Mouse (Mus musculus) stomach, embryonic 16.5 days (tissue): ENCODE data around the gene Gpd2. TPM values are rescaled to one million over a fixed set of nuclear protein-coding genes. Genes with fewer than 3 reads are reported as not detected.

ENCODE experiments used
- ATAC-seq: fragments of 200-750 bp; cut with Nextera tagmentation; 2 replicates; pipeline ENCODE4 v1.8.0; 2017; ENCODE audit warnings: moderate number of reproducible peaks, moderate TSS enrichment; ENCODE audit not compliant: insufficient read depth, low FRiP score
- H3K27ac ChIP-seq: fragments of 300-500 bp; sonication (generic); 2 replicates; pipeline ENCODE4 v1.5.1; 2014; ENCODE audit warnings: low read length
- H3K27me3 ChIP-seq: fragments of 300-500 bp; sonication (generic); 2 replicates; pipeline ENCODE4 v1.6.1; 2014; ENCODE audit warnings: low read length, control low read depth, mixed read lengths; ENCODE audit not compliant: control insufficient read depth, insufficient read depth
- H3K36me3 ChIP-seq: fragments of 300-500 bp; sonication (generic); 2 replicates; pipeline ENCODE4 v1.6.1; 2014; ENCODE audit warnings: low read length; ENCODE audit not compliant: control insufficient read depth, insufficient read depth
- H3K4me1 ChIP-seq: fragments of 300-500 bp; sonication (generic); 2 replicates; pipeline ENCODE4 v1.6.1; 2014; ENCODE audit warnings: low read length, control low read depth, mixed read lengths; ENCODE audit not compliant: control insufficient read depth, insufficient read depth
- H3K4me2 ChIP-seq: fragments of 300-500 bp; sonication (generic); 2 replicates; pipeline ENCODE4 v1.6.1; 2014; ENCODE audit warnings: low read depth, low read length, mixed read lengths
- H3K4me3 ChIP-seq: fragments of 300-500 bp; sonication (generic); replicated peaks from 2 replicates; pipeline ENCODE4 v1.5.1; 2014; ENCODE audit warnings: mild to moderate bottlenecking, low read length
- H3K9ac ChIP-seq: fragments of 300-500 bp; sonication (generic); 2 replicates; pipeline ENCODE4 v1.6.1; 2014; ENCODE audit warnings: low read length
- H3K9me3 ChIP-seq: fragments of 300-500 bp; sonication (generic); replicated peaks from 2 replicates; pipeline ENCODE4 v1.6.1; 2016; ENCODE audit warnings: low read length, control low read depth; ENCODE audit not compliant: control insufficient read depth
- WGBS: fragments of 180-500 bp; shearing (Covaris S2); extraction: QIAGEN DNeasy Blood & Tissue Kit; methylation state at CpG from one replicate; pipeline ENCODE4 v1.1.7; 2014; 5-methylcytosine and 5-hydroxymethylcytosine counted together
- polyA plus RNA-seq: library from polyadenylated mRNA; unstranded; fragments of >200 nt; fragmentation: Nextera tagmentation; extraction: Ambion mirVana; gene quantifications from 2 replicates; pipeline ENCODE4 v1.2.1, GENCODE M21; 2015

The Gpd2 gene
- polyA plus RNA-seq, 1 experiment from 2014 or later = 36.5 TPM

GRCm38 (mm10) chr2:57342910-57343309, 105.5 kb downstream of the Gpd2 start:
- Histone ChIP-seq H3K27me3 (no peaks in the 10 kb centered on the region), H3K9ac (no peak overlapping the region), H3K4me2 (no peak overlapping the region), H3K4me3 (no peak overlapping the region), H3K9me3 (no peaks in the 10 kb centered on the region), H3K36me3 (peaks cover 3% of the 10 kb centered on the region; the same call in 1 of the 2 replicates), H3K4me1 (no peaks in the 10 kb centered on the region), H3K27ac (no peak overlapping the region)
- no peak for ATAC-seq
- WGBS = 17% methylated on average over 1 of the region's 1 CpGs

- no peaks in the 10 kb centered on the region for H3K9me3 ChIP-seq
- no peaks in the 10 kb centered on the region for H3K27me3 ChIP-seq
- no peaks in the 10 kb centered on the region for H3K4me1 ChIP-seq
- 0 out of 2 replicates have a peak overlapping the region, but pooled peaks have one; percentile 8 for H3K4me2 ChIP-seq
- peaks cover 3% of the 10 kb centered on the region; the same call in 1 of the 2 replicates for H3K36me3 ChIP-seq
- H3K9ac ChIP-seq = no peak overlapping the region
- ATAC-seq = 0 out of 2 replicates have a peak, but pooled peaks have one; percentile 50
- WGBS = 43% methylated on average over 9 of the region's 9 CpGs
- no peak overlapping the region for H3K4me3 ChIP-seq
- no peak overlapping the region for H3K27ac ChIP-seq
These were observed 113.2 kb downstream of the Gpd2 start for GRCm38 (mm10) chr2:57350615-57351014.

DNA sequence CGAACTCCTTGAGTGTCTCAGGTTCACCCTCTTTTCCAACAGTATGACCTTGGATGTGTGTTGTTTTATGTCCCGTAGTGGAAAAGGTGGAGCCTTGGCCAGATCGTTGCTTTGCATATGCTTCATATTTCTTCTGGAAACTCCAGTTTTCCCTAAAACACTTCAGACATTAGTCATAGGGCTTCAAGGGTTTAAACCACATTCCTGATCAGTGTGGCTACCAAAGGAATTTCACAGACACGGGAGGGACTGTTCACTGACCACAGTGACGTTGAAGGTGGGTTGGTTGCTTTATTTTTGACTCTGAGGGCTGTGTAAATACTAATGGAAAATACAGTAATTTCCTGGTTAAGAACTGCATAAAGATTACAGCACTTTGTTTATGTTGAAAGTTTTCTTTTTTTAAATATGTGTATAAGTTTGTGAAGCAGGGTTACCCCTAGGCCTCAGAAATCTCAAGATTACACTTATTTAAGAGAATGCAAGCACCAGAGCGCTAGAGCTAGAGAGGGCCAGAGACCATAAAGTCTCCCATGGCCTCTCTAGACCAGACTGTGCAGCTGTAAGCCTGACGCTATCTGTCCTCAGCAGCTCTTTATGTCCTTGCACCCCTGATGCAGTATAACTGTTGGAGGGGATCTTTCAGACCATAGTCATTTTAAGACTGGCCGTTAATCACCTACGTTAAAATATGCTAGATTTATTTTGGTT, 116.4 kb downstream of the Gpd2 start:
- H3K9me3 ChIP-seq = no peaks in the 10 kb centered on the region
- 70% methylated on average over 9 of the region's 9 CpGs for whole genome bisulfite sequencing
- no peak overlapping the region for H3K4me3 ChIP-seq
- H3K4me1 ChIP-seq = no peaks in the 10 kb centered on the region
- H3K4me2 ChIP-seq = no peak overlapping the region
- no peak overlapping the region for H3K27ac ChIP-seq
- no peaks in the 10 kb centered on the region for H3K36me3 ChIP-seq
- no peak overlapping the region for H3K9ac ChIP-seq
- no peaks in the 10 kb centered on the region for H3K27me3 ChIP-seq
- no peak for ATAC-seq

- no peak overlapping the region for H3K4me2 ChIP-seq
- no peak for ATAC-seq
- H3K36me3 ChIP-seq = no peaks in the 10 kb centered on the region
- no peak overlapping the region for H3K27ac ChIP-seq
- no peaks in the 10 kb centered on the region for H3K9me3 ChIP-seq
- H3K4me1 ChIP-seq = no peaks in the 10 kb centered on the region
- no peak overlapping the region for H3K9ac ChIP-seq
- H3K27me3 ChIP-seq = no peaks in the 10 kb centered on the region
- H3K4me3 ChIP-seq = no peak overlapping the region
- WGBS = 68% methylated on average over 3 of the region's 3 CpGs
These were observed 117.4 kb downstream of the Gpd2 start for GRCm38 (mm10) chr2:57354848-57355247.

GRCm38 (mm10) chr2:57356222-57356822, 118.9 kb downstream of the Gpd2 start:
- no peak overlapping the region for H3K4me3 ChIP-seq
- no peak overlapping the region for H3K27ac ChIP-seq
- WGBS = 73% methylated on average over 12 of the region's 12 CpGs
- H3K9ac ChIP-seq = no peak overlapping the region
- H3K27me3 ChIP-seq = no peaks in the 10 kb centered on the region
- ATAC-seq = no peak
- no peaks in the 10 kb centered on the region for H3K36me3 ChIP-seq
- H3K9me3 ChIP-seq = no peaks in the 10 kb centered on the region
- H3K4me2 ChIP-seq = no peak overlapping the region
- H3K4me1 ChIP-seq = no peaks in the 10 kb centered on the region

DNA sequence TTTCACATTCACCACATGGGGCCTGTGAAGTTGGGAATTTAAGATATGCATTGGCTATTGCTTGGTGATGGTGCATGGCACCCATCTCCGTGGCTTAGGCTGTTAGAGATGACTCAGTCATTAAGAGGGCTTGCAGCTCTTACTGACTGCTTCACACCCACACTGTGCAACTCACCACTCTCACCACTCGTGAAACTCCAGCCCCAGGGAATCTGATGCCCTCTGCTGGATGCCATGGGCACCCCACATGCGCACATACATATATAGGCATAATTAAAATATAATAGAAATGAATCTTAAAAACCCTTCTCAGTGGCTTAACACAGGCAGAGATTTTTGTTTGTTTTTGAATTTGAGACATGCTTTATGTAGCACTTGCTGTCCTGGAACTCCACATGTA, 125.1 kb downstream of the Gpd2 start:
- H3K9ac ChIP-seq = no peak overlapping the region
- no peak overlapping the region for H3K4me2 ChIP-seq
- no peaks in the 10 kb centered on the region for H3K4me1 ChIP-seq
- no peak overlapping the region for H3K4me3 ChIP-seq
- H3K27ac ChIP-seq = no peak overlapping the region
- no peaks in the 10 kb centered on the region for H3K9me3 ChIP-seq
- ATAC-seq = no peak
- no peaks in the 10 kb centered on the region for H3K36me3 ChIP-seq
- H3K27me3 ChIP-seq = no peaks in the 10 kb centered on the region
- WGBS = 82% methylated on average over 3 of the region's 3 CpGs

- no peak overlapping the region for H3K27ac ChIP-seq
- H3K9ac ChIP-seq = no peak overlapping the region
- no peak overlapping the region for H3K4me2 ChIP-seq
- 48% methylated on average over 4 of the region's 4 CpGs for WGBS
- H3K4me1 ChIP-seq = no peaks in the 10 kb centered on the region
- no peaks in the 10 kb centered on the region for H3K9me3 ChIP-seq
- H3K27me3 ChIP-seq = no peaks in the 10 kb centered on the region
- H3K36me3 ChIP-seq = no peaks in the 10 kb centered on the region
- H3K4me3 ChIP-seq = no peak overlapping the region
- no peak for ATAC-seq
These were observed 137.2 kb downstream of the Gpd2 start for GRCm38 (mm10) chr2:57374647-57375046.

GRCm38 (mm10) chr2:57375138-57375837, 137.9 kb downstream of the Gpd2 start:
- WGBS = 82% methylated on average over 7 of the region's 7 CpGs
- Histone ChIP-seq H3K9ac (no peak overlapping the region), H3K27ac (no peak overlapping the region), H3K4me3 (no peak overlapping the region), H3K9me3 (no peaks in the 10 kb centered on the region), H3K36me3 (no peaks in the 10 kb centered on the region), H3K4me2 (no peak overlapping the region), H3K4me1 (no peaks in the 10 kb centered on the region), H3K27me3 (no peaks in the 10 kb centered on the region)
- no peak for ATAC-seq
